Mouse (Mus musculus) hindbrain, embryonic 12.5 days (tissue): Measurements from ENCODE around the gene Snx32. TPM values are rescaled to one million over a fixed set of nuclear protein-coding genes. Genes with fewer than 3 reads are reported as not detected.

ENCODE experiments used
- ATAC-seq: fragments of 200-750 bp; cut with Nextera tagmentation; 2 replicates; pipeline ENCODE4 v1.8.0; 2017; ENCODE audit warnings: moderate TSS enrichment; ENCODE audit not compliant: low FRiP score
- H3K27ac ChIP-seq: fragments of 300-500 bp; sonication (generic); 2 replicates; pipeline ENCODE4 v1.5.1; 2016; ENCODE audit warnings: mild to moderate bottlenecking
- H3K27me3 ChIP-seq: fragments of 300-500 bp; sonication (generic); 2 replicates; pipeline ENCODE4 v1.6.1; 2016; ENCODE audit warnings: mild to moderate bottlenecking
- H3K36me3 ChIP-seq: fragments of 300-500 bp; sonication (generic); 2 replicates; pipeline ENCODE4 v1.6.1; 2016; ENCODE audit warnings: mild to moderate bottlenecking
- H3K4me1 ChIP-seq: fragments of 300-500 bp; sonication (generic); 2 replicates; pipeline ENCODE4 v1.6.1; 2016
- H3K4me2 ChIP-seq: fragments of 300-500 bp; sonication (generic); replicated peaks from 2 replicates; pipeline ENCODE4 v1.6.1; 2016; ENCODE audit warnings: mild to moderate bottlenecking
- H3K4me3 ChIP-seq: fragments of 300-500 bp; sonication (generic); 2 replicates; pipeline ENCODE4 v1.5.1; 2016; ENCODE audit warnings: mild to moderate bottlenecking
- H3K9ac ChIP-seq: fragments of 300-500 bp; sonication (generic); 2 replicates; pipeline ENCODE4 v1.6.1; 2016; ENCODE audit warnings: mild to moderate bottlenecking, moderate library complexity
- H3K9me3 ChIP-seq: fragments of 300-500 bp; sonication (generic); replicated peaks from 2 replicates; pipeline ENCODE4 v1.6.1; 2016; ENCODE audit warnings: mild to moderate bottlenecking
- WGBS: fragments of 180-500 bp; shearing (Covaris S2); methylation state at CpG from one replicate; pipeline ENCODE4 v1.1.7; 2016; 5-methylcytosine and 5-hydroxymethylcytosine counted together
- polyA plus RNA-seq: library from polyadenylated mRNA; unstranded; fragments of >200 nt; fragmentation: Nextera tagmentation; extraction: Ambion mirVana; gene quantifications from 2 replicates; pipeline ENCODE4 v1.2.1, GENCODE M21; 2016

Snx32 gene
- polyA plus RNA-seq, 1 experiment from 2014 or later = 38.3 TPM

DNA sequence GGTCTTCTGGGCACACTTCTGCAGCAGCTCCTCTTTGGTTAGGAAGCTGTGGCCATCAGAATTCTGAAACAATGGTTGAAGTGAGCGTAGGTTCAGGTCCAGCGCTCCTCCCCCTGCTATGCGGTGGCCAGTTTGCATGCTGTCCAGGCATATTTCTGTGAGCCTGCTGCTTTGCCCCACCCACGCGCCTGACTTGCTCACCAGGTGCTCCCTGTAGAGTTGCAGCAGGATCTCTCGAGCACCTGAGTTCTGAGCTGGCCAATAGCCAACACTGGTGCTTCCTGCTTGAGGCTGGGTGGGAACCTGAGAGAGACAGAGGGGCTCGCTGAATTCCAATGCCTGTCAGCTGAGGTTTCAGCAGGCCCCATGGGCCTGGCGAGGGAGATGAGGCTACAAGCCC is 24.1 kb downstream of the Snx32 start:
- Histone ChIP-seq H3K4me1 (peaks cover 17% of the 10 kb centered on the region), H3K27ac (peak overlapping the region; percentile 1; the same call in 1 of the 2 replicates), H3K4me3 (no peak overlapping the region), H3K9me3 (no peaks in the 10 kb centered on the region), H3K27me3 (no peaks in the 10 kb centered on the region), H3K9ac (no peak overlapping the region), H3K4me2 (no peak overlapping the region), H3K36me3 (peaks cover 50% of the 10 kb centered on the region)
- ATAC-seq = no peak
- 87% methylated on average over 8 of the region's 8 CpGs for WGBS

DNA sequence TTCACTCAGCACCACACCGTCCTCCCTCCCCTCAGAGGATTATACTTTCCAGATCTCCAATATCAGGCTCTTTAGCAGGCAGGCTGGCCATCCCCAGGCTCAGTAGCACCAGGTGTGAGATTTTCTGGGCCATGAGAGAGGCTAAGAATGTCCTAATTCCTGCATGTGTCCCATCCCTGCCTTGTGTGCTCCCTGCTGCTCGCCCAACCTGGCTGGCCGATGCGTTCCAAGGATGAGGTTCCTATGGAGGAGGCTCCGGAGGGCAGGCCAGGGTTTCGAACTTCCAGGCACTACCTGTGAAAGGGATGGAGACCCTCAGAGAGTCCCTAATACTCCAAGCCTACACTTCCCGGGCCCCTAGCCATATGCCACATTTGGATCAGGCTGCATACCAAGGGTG is 24.5 kb downstream of the Snx32 start:
- peaks cover 50% of the 10 kb centered on the region for H3K36me3 ChIP-seq
- ATAC-seq = no peak

GRCm38 (mm10) chr19:5485371-5485770 is 25.0 kb downstream of the Snx32 start:
- H3K27me3 ChIP-seq = no peaks in the 10 kb centered on the region
- no peak overlapping the region for H3K9ac ChIP-seq
- no peak overlapping the region for H3K4me3 ChIP-seq
- peaks cover 17% of the 10 kb centered on the region for H3K4me1 ChIP-seq
- H3K36me3 ChIP-seq = peaks cover 55% of the 10 kb centered on the region
- no peak for ATAC-seq
- H3K9me3 ChIP-seq = no peaks in the 10 kb centered on the region
- no peak overlapping the region for H3K27ac ChIP-seq
- no peak overlapping the region for H3K4me2 ChIP-seq
- 96% methylated on average over 8 of the region's 8 CpGs for WGBS

More for the DNA sequence above, 24.5 kb downstream of the Snx32 start:
- Histone ChIP-seq H3K27me3 (no peaks in the 10 kb centered on the region), H3K4me1 (peaks cover 17% of the 10 kb centered on the region), H3K27ac (peak overlapping the region; percentile 1; the same call in 1 of the 2 replicates), H3K9ac (no peak overlapping the region), H3K4me3 (no peak overlapping the region), H3K9me3 (no peaks in the 10 kb centered on the region), H3K4me2 (no peak overlapping the region)
- WGBS = 96% methylated on average over 7 of the region's 7 CpGs

GRCm38 (mm10) chr19:5484496-5484895 is 25.8 kb downstream of the Snx32 start:
- Histone ChIP-seq H3K36me3 (peaks cover 61% of the 10 kb centered on the region), H3K4me3 (no peak overlapping the region), H3K9me3 (no peaks in the 10 kb centered on the region), H3K4me2 (no peak overlapping the region), H3K27ac (no peak overlapping the region), H3K27me3 (no peaks in the 10 kb centered on the region), H3K4me1 (peaks cover 15% of the 10 kb centered on the region), H3K9ac (no peak overlapping the region)
- ATAC-seq = no peak
- 87% methylated on average over 5 of the region's 5 CpGs for WGBS

- H3K27me3 ChIP-seq = no peaks in the 10 kb centered on the region
- no peaks in the 10 kb centered on the region for H3K9me3 ChIP-seq
- H3K36me3 ChIP-seq = peaks cover 68% of the 10 kb centered on the region
- no peak overlapping the region for H3K27ac ChIP-seq
- no peak overlapping the region for H3K4me2 ChIP-seq
- WGBS = 93% methylated on average over 19 of the region's 19 CpGs
- no peak for ATAC-seq
- H3K9ac ChIP-seq = no peak overlapping the region
- H3K4me1 ChIP-seq = peaks cover 11% of the 10 kb centered on the region
- H3K4me3 ChIP-seq = no peak overlapping the region
These were observed 26.7 kb downstream of the Snx32 start for GRCm38 (mm10) chr19:5483386-5484359.

- Histone ChIP-seq H3K9me3 (no peaks in the 10 kb centered on the region), H3K9ac (no peak overlapping the region), H3K27me3 (no peaks in the 10 kb centered on the region; the same call in 1 of the 2 replicates), H3K4me3 (no peak overlapping the region), H3K36me3 (peaks cover 71% of the 10 kb centered on the region), H3K27ac (no peak overlapping the region), H3K4me2 (no peak overlapping the region), H3K4me1 (no peaks in the 10 kb centered on the region; the same call in 1 of the 2 replicates)
- 84% methylated on average over 10 of the region's 10 CpGs for WGBS
- no peak for ATAC-seq
These were observed 28.9 kb downstream of the Snx32 start for GRCm38 (mm10) chr19:5481398-5481797.

GRCm38 (mm10) chr19:5480016-5480415 is 30.3 kb downstream of the Snx32 start:
- Histone ChIP-seq H3K27me3 (no peaks in the 10 kb centered on the region; the same call in 1 of the 2 replicates), H3K36me3 (peaks cover 58% of the 10 kb centered on the region)
- WGBS = 92% methylated on average over 10 of the region's 10 CpGs

DNA sequence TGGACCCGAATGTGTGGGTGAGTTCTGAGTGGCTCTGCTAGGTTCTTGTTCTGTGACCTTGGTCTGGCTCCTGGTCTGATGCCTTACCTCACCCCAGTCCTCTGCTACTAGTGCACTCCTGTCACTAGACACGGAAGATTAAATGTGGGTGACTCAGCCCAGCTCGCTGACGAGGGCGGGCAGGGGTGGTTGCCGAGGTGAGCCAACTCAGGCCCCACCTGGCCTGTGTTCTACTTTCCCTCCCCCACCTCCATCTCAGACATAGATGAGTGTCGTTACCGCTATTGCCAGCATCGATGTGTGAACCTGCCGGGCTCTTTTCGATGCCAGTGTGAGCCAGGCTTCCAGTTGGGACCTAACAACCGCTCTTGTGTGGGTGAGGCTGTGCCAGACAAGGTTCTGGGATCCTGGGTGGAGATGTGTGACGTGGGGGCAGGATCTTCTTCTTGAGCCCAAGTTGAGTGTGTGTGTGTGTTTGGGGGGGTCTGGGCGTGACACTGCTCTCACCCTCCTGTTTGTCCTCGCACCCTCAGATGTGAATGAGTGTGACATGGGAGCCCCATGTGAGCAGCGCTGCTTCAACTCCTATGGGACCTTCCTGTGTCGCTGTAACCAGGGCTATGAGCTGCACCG is 32.6 kb downstream of the Snx32 start:
- Histone ChIP-seq H3K4me1 (peaks cover 24% of the 10 kb centered on the region), H3K4me3 (no peak overlapping the region), H3K9ac (no peak overlapping the region), H3K4me2 (no peak overlapping the region), H3K36me3 (peaks cover 35% of the 10 kb centered on the region), H3K27me3 (no peaks in the 10 kb centered on the region; the same call in 1 of the 2 replicates), H3K27ac (no peak overlapping the region), H3K9me3 (no peaks in the 10 kb centered on the region)
- WGBS = 92% methylated on average over 18 of the region's 18 CpGs
- no peak for ATAC-seq

More at GRCm38 (mm10) chr19:5480016-5480415, 30.3 kb downstream of the Snx32 start:
- H3K4me3 ChIP-seq = no peak overlapping the region
- H3K27ac ChIP-seq = no peak overlapping the region
- H3K4me1 ChIP-seq = peaks cover 11% of the 10 kb centered on the region
- H3K9ac ChIP-seq = no peak overlapping the region
- no peak for ATAC-seq
- H3K4me2 ChIP-seq = no peak overlapping the region
- H3K9me3 ChIP-seq = no peaks in the 10 kb centered on the region

DNA sequence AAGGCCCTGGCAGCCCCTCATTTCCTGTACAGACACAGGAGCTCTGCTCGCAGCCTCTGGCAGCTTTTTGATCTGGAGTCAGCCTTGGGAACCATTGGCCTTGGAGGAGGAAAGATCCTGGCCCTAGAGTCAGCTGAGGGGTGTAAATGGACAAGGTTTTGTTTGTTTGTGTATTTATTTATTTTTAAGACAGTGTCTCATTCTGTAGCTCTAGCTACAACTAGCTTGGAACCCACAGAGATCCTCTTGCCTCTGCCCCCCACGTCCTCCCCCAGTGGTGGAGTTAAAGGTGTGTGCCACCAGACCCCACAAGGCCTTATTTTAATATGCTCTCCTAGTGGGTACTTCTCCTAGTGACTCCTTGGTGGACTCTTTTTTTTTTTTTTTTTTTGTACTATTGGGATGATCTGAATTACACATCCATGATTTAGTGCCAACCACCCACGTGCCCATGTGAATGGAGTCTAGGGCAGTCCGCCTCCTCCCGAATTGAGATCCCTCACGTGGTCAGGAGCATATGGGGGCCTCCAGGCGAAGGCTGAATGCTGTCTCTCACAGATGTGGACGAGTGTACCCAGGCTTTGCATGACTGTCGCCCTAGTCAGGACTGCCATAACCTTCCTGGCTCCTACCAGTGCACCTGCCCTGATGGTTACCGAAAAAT is 33.2 kb downstream of the Snx32 start:
- Histone ChIP-seq H3K27me3 (no peaks in the 10 kb centered on the region; the same call in 1 of the 2 replicates), H3K4me1 (peaks cover 24% of the 10 kb centered on the region), H3K9ac (no peak overlapping the region), H3K4me2 (no peak overlapping the region), H3K36me3 (peaks cover 29% of the 10 kb centered on the region), H3K4me3 (no peak overlapping the region), H3K27ac (no peak overlapping the region), H3K9me3 (no peaks in the 10 kb centered on the region)
- ATAC-seq = no peak
- 85% methylated on average over 10 of the region's 10 CpGs for WGBS

GRCm38 (mm10) chr19:5475069-5475714 is 35.1 kb downstream of the Snx32 start:
- H3K27ac ChIP-seq = peak overlapping the region; percentile 62
- WGBS = 25% methylated on average over 13 of the region's 13 CpGs

DNA sequence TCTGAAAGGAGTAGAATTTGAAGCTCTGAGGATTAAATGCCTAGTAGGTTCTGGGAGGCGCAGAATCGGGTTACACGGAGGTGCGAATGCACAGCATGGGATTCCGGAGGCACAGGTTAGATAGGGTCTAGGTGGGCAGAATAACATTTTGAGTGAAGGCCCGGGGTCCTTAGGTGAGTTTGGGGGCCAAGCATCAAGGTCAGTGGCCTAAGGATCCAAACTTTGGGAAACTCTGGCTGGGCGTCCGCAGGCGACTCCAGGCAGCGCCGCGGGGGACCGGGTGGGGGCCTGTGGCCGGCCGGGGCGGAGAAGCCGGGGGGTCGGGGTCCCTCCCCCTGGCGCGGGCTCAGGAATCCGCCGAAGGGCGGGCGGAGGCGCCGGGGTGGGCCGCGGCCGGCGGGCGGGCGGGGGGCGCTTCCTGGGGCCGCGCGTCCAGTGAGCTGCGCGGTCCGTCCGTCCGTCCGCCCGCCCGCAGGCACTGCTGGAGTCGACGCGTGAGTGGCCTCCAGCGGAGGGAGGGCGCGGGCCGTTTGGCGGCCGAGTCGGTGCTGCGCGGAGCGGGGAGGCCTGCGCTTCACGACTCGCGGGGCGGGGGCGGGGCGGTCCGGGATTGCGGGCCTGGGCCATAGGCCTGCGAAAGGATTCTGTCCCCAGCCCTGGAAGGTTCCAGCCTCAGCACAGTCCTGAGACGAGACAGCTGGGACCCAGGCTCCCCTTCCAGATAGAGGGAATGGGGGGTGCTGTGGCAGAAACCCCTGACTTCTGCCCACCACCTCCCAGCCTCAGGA is 35.9 kb downstream of the Snx32 start:
- peak; percentile 54; the same call in 1 of the 2 replicates for ATAC-seq
- peaks cover 10% of the 10 kb centered on the region; the same call in 1 of the 2 replicates for H3K36me3 ChIP-seq
- peaks cover 24% of the 10 kb centered on the region for H3K4me1 ChIP-seq
- H3K9ac ChIP-seq = peak overlapping the region; percentile 76
- H3K9me3 ChIP-seq = no peaks in the 10 kb centered on the region
- WGBS = 1% methylated on average over 51 of the region's 68 CpGs
- no peaks in the 10 kb centered on the region; the same call in 1 of the 2 replicates for H3K27me3 ChIP-seq
- H3K27ac ChIP-seq = peak overlapping the region; percentile 62
- peak overlapping the region; percentile 97 for H3K4me2 ChIP-seq
- H3K4me3 ChIP-seq = peak overlapping the region; percentile 52

More at GRCm38 (mm10) chr19:5475069-5475714, 35.1 kb downstream of the Snx32 start:
- 0 out of 2 replicates have a peak, but pooled peaks have one; percentile 4 for ATAC-seq
- H3K36me3 ChIP-seq = peaks cover 15% of the 10 kb centered on the region
- peak overlapping the region; percentile 52 for H3K4me3 ChIP-seq
- peak overlapping the region; percentile 97 for H3K4me2 ChIP-seq
- no peaks in the 10 kb centered on the region for H3K9me3 ChIP-seq
- peaks cover 24% of the 10 kb centered on the region for H3K4me1 ChIP-seq
- peak overlapping the region; percentile 76 for H3K9ac ChIP-seq
- no peaks in the 10 kb centered on the region; the same call in 1 of the 2 replicates for H3K27me3 ChIP-seq
